Mouse (Mus musculus): Measurements from ENCODE around the gene Brwd1.

- TF ChIP-seq POLR2A (IDR thresholded peaks at IDR 0.05; ENCODE audit: low read depth, low read length), result no peak
- no peak for TF ChIP-seq CTCF (IDR thresholded peaks at IDR 0.05; ENCODE audit: extremely low read depth, insufficient read length, insufficient replicate concordance, low read depth, low read length)
Observed at GRCm38 (mm10) chr16:95943186-95943585, 139.1 kb downstream of the Brwd1 start.

All from small intestine, adult 2 months (tissue).